Mouse (Mus musculus) cerebellum, postnatal 36 days (tissue): ENCODE measurements around the gene H2-T3.
"Not testable (repeated sequence)": the region's sequence is repeated elsewhere in the genome, so short reads cannot be mapped to it uniquely, and the experiment has no call there.

Experiments
- DNase-seq, 2 experiments: peaks; one replicate each; pipeline ENCODE4 v3.0.0; 2021 to 2022; ENCODE audit warnings: mixed read lengths in 2 of 2

The H2-T3 gene

GRCm38 (mm10) chr17:36190169-36190507, at the start of gene H2-T3:
TSS of gene H2-T3 (minus strand) at chr17:36190287.
- no peak for DNase-seq

- DNase-seq, result no peak
Measured at GRCm38 (mm10) chr17:36237321-36237921, 47.3 kb upstream of the H2-T3 start.

- not testable (repeated sequence) for DNase-seq
Measured at GRCm38 (mm10) chr17:36235300-36235699, 45.2 kb upstream of the H2-T3 start.

- no peak for DNase-seq
Measured at GRCm38 (mm10) chr17:36233572-36233971, 43.5 kb upstream of the H2-T3 start.

GRCm38 (mm10) chr17:36231318-36231717, 41.2 kb upstream of the H2-T3 start:
- DNase-seq, result peak; percentile 41 to 65

- DNase-seq, result no peak
Measured at GRCm38 (mm10) chr17:36229046-36229445, 39.0 kb upstream of the H2-T3 start.

GRCm38 (mm10) chr17:36226921-36227320, 36.8 kb upstream of the H2-T3 start:
- DNase-seq, result no peak

- DNase-seq, result no peak
Measured at GRCm38 (mm10) chr17:36225231-36225824, 35.2 kb upstream of the H2-T3 start.

GRCm38 (mm10) chr17:36224451-36224850, 34.4 kb upstream of the H2-T3 start:
- no peak for DNase-seq

GRCm38 (mm10) chr17:36218594-36219155, 28.6 kb upstream of the H2-T3 start:
- DNase-seq, result no peak

GRCm38 (mm10) chr17:36215586-36215985, 25.5 kb upstream of the H2-T3 start:
- no peak for DNase-seq

- no peak for DNase-seq
Measured at GRCm38 (mm10) chr17:36206846-36207245, 16.8 kb upstream of the H2-T3 start.

- no peak for DNase-seq
Measured at GRCm38 (mm10) chr17:36205862-36206261, 15.8 kb upstream of the H2-T3 start.

GRCm38 (mm10) chr17:36205456-36205855, 15.4 kb upstream of the H2-T3 start:
- DNase-seq, result no peak

GRCm38 (mm10) chr17:36201851-36202250, 11.8 kb upstream of the H2-T3 start:
- no peak for DNase-seq

- no peak for DNase-seq
Measured at GRCm38 (mm10) chr17:36198317-36198716, 8.2 kb upstream of the H2-T3 start.

GRCm38 (mm10) chr17:36194471-36194870, 4.4 kb upstream of the H2-T3 start:
- no peak for DNase-seq

- DNase-seq, result peak; percentile 6 to 18
Measured at GRCm38 (mm10) chr17:36193546-36194141, 3.6 kb upstream of the H2-T3 start.

GRCm38 (mm10) chr17:36192371-36192770, 2.3 kb upstream of the H2-T3 start:
- DNase-seq, result no peak

- DNase-seq, result no peak
Measured at GRCm38 (mm10) chr17:36189491-36190168, 457 bp downstream of the H2-T3 start.

- no peak for DNase-seq
Measured at GRCm38 (mm10) chr17:36187540-36187939, 2.5 kb downstream of the H2-T3 start.

- DNase-seq, result no peak
Measured at GRCm38 (mm10) chr17:36182212-36182611, 7.9 kb downstream of the H2-T3 start.

- DNase-seq, result not testable (repeated sequence)
Measured at GRCm38 (mm10) chr17:36179446-36179845, 10.6 kb downstream of the H2-T3 start.

- not testable (repeated sequence) for DNase-seq
Measured at GRCm38 (mm10) chr17:36178938-36179337, 11.1 kb downstream of the H2-T3 start.
